Mouse (Mus musculus) forebrain, postnatal 0 days (tissue): Measurements from ENCODE around the gene Sec24a. TPM values are rescaled to one million over a fixed set of nuclear protein-coding genes. Genes with fewer than 3 reads are reported as not detected.
"Not testable (repeated sequence)": the region's sequence is repeated elsewhere in the genome, so short reads cannot be mapped to it uniquely, and the experiment has no call there.

Experiments
- ATAC-seq: fragments of 200-750 bp; cut with Nextera tagmentation; 2 replicates; pipeline ENCODE4 v1.8.0; 2017; ENCODE audit warnings: mild to moderate bottlenecking, moderate library complexity
- DNase-seq: peaks from one replicate; pipeline ENCODE4 v3.0.0-alpha.2; 2015
- H3K27ac ChIP-seq: fragments of 300-500 bp; sonication (generic); 2 replicates; pipeline ENCODE4 v1.5.1; 2014; ENCODE audit warnings: low read depth, mild to moderate bottlenecking, antibody characterized with exemption, low read length, moderate library complexity, mixed read lengths
- H3K27me3 ChIP-seq: fragments of 300-500 bp; sonication (generic); 2 replicates; pipeline ENCODE4 v1.6.1; 2014; ENCODE audit warnings: mild to moderate bottlenecking, low read length, mixed read lengths; ENCODE audit not compliant: insufficient read depth
- H3K36me3 ChIP-seq: fragments of 300-500 bp; sonication (generic); 2 replicates; pipeline ENCODE4 v1.6.1; 2014; ENCODE audit warnings: mild to moderate bottlenecking, moderate library complexity; ENCODE audit not compliant: insufficient read depth
- H3K4me1 ChIP-seq: fragments of 300-500 bp; sonication (generic); 2 replicates; pipeline ENCODE4 v1.6.1; 2014; ENCODE audit warnings: antibody characterized with exemption; ENCODE audit not compliant: insufficient read depth
- H3K4me2 ChIP-seq: fragments of 300-500 bp; sonication (generic); 2 replicates; pipeline ENCODE4 v1.6.1; 2014; ENCODE audit warnings: low read depth, mild to moderate bottlenecking, moderate library complexity
- H3K4me3 ChIP-seq: fragments of 300-500 bp; sonication (generic); 2 replicates; pipeline ENCODE4 v1.5.1; 2014; ENCODE audit warnings: low read depth, low read length, mixed read lengths
- H3K9ac ChIP-seq: fragments of 300-500 bp; sonication (generic); 2 replicates; pipeline ENCODE4 v1.6.1; 2014; ENCODE audit warnings: mild to moderate bottlenecking
- H3K9me3 ChIP-seq: fragments of 300-500 bp; sonication (generic); 2 replicates; pipeline ENCODE4 v1.6.1; 2016; ENCODE audit warnings: low read length
- CTCF ChIP-seq: sonication (generic); IDR thresholded peaks from 2 replicates; pipeline ENCODE4 v1.5.1; 2016; ENCODE audit warnings: antibody characterized with exemption, control low read depth, low read depth
- WGBS: fragments of 180-500 bp; shearing (Covaris S2); extraction: QIAGEN DNeasy Blood & Tissue Kit; methylation state at CpG from one replicate; pipeline ENCODE4 v1.1.7; 2014; 5-methylcytosine and 5-hydroxymethylcytosine counted together
- polyA plus RNA-seq: library from polyadenylated mRNA; unstranded; fragments of >200 nt; fragmentation: Nextera tagmentation; extraction: Ambion mirVana; gene quantifications from 2 replicates; pipeline ENCODE4 v1.2.1, GENCODE M21; 2015
- total RNA-seq: library from RNA; depleted of rRNA; stranded (reverse); fragments of >200 nt; gene quantifications from 2 replicates; pipeline ENCODE4 v1.2.3, GENCODE M21; 2014

The Sec24a gene
- total and polyA plus RNA-seq, 2 experiments from 2014 or later, result 9.3 to 12.6 TPM

GRCm38 (mm10) chr11:51746096-51746495 lies 17.3 kb downstream of the Sec24a start:
- H3K4me3 ChIP-seq, result no peak overlapping the region
- ATAC-seq (no peak), DNase-seq (no peak)
- H3K9ac ChIP-seq, result no peak overlapping the region
- H3K27ac ChIP-seq, result no peak overlapping the region
- H3K4me2 ChIP-seq, result no peak overlapping the region
- H3K27me3 ChIP-seq, result no peaks in the 10 kb centered on the region
- 64% methylated on average over 1 of the region's 1 CpGs for WGBS
- H3K9me3 ChIP-seq, result no peaks in the 10 kb centered on the region
- TF ChIP-seq CTCF, result no peak
- H3K36me3 ChIP-seq, result peaks cover 20% of the 10 kb centered on the region
- no peaks in the 10 kb centered on the region for H3K4me1 ChIP-seq

GRCm38 (mm10) chr11:51740701-51741100 lies 22.7 kb downstream of the Sec24a start:
- H3K36me3 ChIP-seq, result peaks cover 27% of the 10 kb centered on the region

GRCm38 (mm10) chr11:51738651-51739403 lies 24.6 kb downstream of the Sec24a start:
- Histone ChIP-seq H3K36me3 (peaks cover 33% of the 10 kb centered on the region), H3K27ac (no peak overlapping the region), H3K4me1 (no peaks in the 10 kb centered on the region), H3K27me3 (no peaks in the 10 kb centered on the region), H3K4me2 (no peak overlapping the region), H3K9ac (no peak overlapping the region), H3K9me3 (no peaks in the 10 kb centered on the region), H3K4me3 (no peak overlapping the region)
- 85% methylated on average over 3 of the region's 3 CpGs for WGBS
- no peak for DNase-seq
- TF ChIP-seq CTCF, result no peak
- ATAC-seq, result no peak

More at GRCm38 (mm10) chr11:51740701-51741100, 22.7 kb downstream of the Sec24a start:
- no peak for TF ChIP-seq CTCF
- DNase-seq, result no peak
- no peak overlapping the region for H3K9ac ChIP-seq
- WGBS, result 95% methylated on average over 3 of the region's 3 CpGs
- no peaks in the 10 kb centered on the region for H3K4me1 ChIP-seq
- no peaks in the 10 kb centered on the region for H3K27me3 ChIP-seq
- no peak for ATAC-seq
- H3K4me3 ChIP-seq, result no peak overlapping the region
- no peak overlapping the region for H3K27ac ChIP-seq
- H3K4me2 ChIP-seq, result no peak overlapping the region
- no peaks in the 10 kb centered on the region for H3K9me3 ChIP-seq

GRCm38 (mm10) chr11:51734218-51734617 lies 29.2 kb downstream of the Sec24a start:
- not testable (repeated sequence) for ATAC-seq, H3K4me3 ChIP-seq, H3K9ac ChIP-seq, H3K9me3 ChIP-seq, H3K27ac ChIP-seq, DNase-seq, H3K4me1 ChIP-seq, H3K27me3 ChIP-seq, H3K4me2 ChIP-seq
- peaks cover 40% of the 10 kb centered on the region for H3K36me3 ChIP-seq
- 96% methylated on average over 11 of the region's 13 CpGs for WGBS

- Histone ChIP-seq H3K36me3 (peaks cover 41% of the 10 kb centered on the region), H3K9me3 (no peaks in the 10 kb centered on the region), H3K9ac (no peak overlapping the region), H3K4me1 (no peaks in the 10 kb centered on the region), H3K4me2 (no peak overlapping the region), H3K27me3 (no peaks in the 10 kb centered on the region), H3K27ac (no peak overlapping the region), H3K4me3 (no peak overlapping the region)
- ATAC-seq (no peak), DNase-seq (no peak)
- 74% methylated on average over 1 of the region's 1 CpGs for WGBS
- no peak for TF ChIP-seq CTCF
Observed at GRCm38 (mm10) chr11:51732883-51733282, 30.6 kb downstream of the Sec24a start.

- 97% methylated on average over 11 of the region's 11 CpGs for WGBS
Observed at GRCm38 (mm10) chr11:51721066-51721465, 42.4 kb downstream of the Sec24a start.

GRCm38 (mm10) chr11:51707080-51707479 lies 56.4 kb downstream of the Sec24a start:
- TF ChIP-seq CTCF, result no peak
- DNase-seq (no peak), ATAC-seq (no peak)
- Histone ChIP-seq H3K27ac (no peak overlapping the region), H3K4me2 (no peak overlapping the region), H3K36me3 (peaks cover 69% of the 10 kb centered on the region), H3K9me3 (no peaks in the 10 kb centered on the region), H3K4me3 (no peak overlapping the region), H3K9ac (no peak overlapping the region), H3K27me3 (no peaks in the 10 kb centered on the region), H3K4me1 (no peaks in the 10 kb centered on the region)
- WGBS, result 97% methylated on average over 13 of the region's 13 CpGs

More at GRCm38 (mm10) chr11:51721066-51721465, 42.4 kb downstream of the Sec24a start:
- H3K9me3 ChIP-seq, result no peaks in the 10 kb centered on the region
- H3K36me3 ChIP-seq, result peaks cover 53% of the 10 kb centered on the region
- no peaks in the 10 kb centered on the region for H3K4me1 ChIP-seq
- H3K4me3 ChIP-seq, result no peak overlapping the region
- DNase-seq (no peak), ATAC-seq (no peak)
- H3K27ac ChIP-seq, result no peak overlapping the region
- H3K4me2 ChIP-seq, result no peak overlapping the region
- H3K9ac ChIP-seq, result no peak overlapping the region
- H3K27me3 ChIP-seq, result no peaks in the 10 kb centered on the region
- no peak for TF ChIP-seq CTCF
